Mouse (Mus musculus) brown adipose tissue, adult 24 weeks (tissue): ENCODE results near the gene Mapk1. TPM values are rescaled to one million over a fixed set of nuclear protein-coding genes. Genes with fewer than 3 reads are reported as not detected.

Experiments used
- H3K27ac ChIP-seq: fragments of 200-500 bp; replicated peaks from 2 replicates; pipeline ENCODE4 v1.5.1; 2012; ENCODE audit warnings: low read depth, mild to moderate bottlenecking, low read length
- H3K4me1 ChIP-seq: fragments of 200-500 bp; 2 replicates; pipeline ENCODE4 v1.6.1; 2012; ENCODE audit warnings: low read length, mixed read lengths; ENCODE audit not compliant: control insufficient read depth, insufficient read depth, insufficient read length
- H3K4me3 ChIP-seq: fragments of 200-500 bp; 2 replicates; pipeline ENCODE4 v1.5.1; 2012; ENCODE audit warnings: low read depth, mild to moderate bottlenecking, low read length, moderate library complexity; ENCODE audit not compliant: insufficient read depth
- polyA plus RNA-seq: library from polyadenylated mRNA; stranded (reverse); fragments of >200 nt; gene quantifications from 2 replicates; pipeline ENCODE4 v1.2.4, GENCODE M21; 2012; ENCODE audit not compliant: missing spikeins, insufficient read depth, insufficient read length

The Mapk1 gene
- polyA plus RNA-seq, 1 experiment = 81.1 TPM

- Histone ChIP-seq H3K27ac (no peak overlapping the region), H3K4me1 (no peaks in the 10 kb centered on the region), H3K4me3 (no peak overlapping the region)
Measured at GRCm38 (mm10) chr16:17086669-17087193, 103.5 kb downstream of the Mapk1 start.

GRCm38 (mm10) chr16:17088346-17088745 is 105.2 kb downstream of the Mapk1 start:
- no peaks in the 10 kb centered on the region for H3K4me1 ChIP-seq
- H3K27ac ChIP-seq = no peak overlapping the region
- no peak overlapping the region for H3K4me3 ChIP-seq

- Histone ChIP-seq H3K4me1 (no peaks in the 10 kb centered on the region), H3K27ac (no peak overlapping the region), H3K4me3 (no peak overlapping the region)
Measured at GRCm38 (mm10) chr16:17096938-17097337, 113.8 kb downstream of the Mapk1 start.

Other genes starting within 250 kb of the Mapk1 start
- not detected in 2 replicates for gene Spag6l, start 153.9 kb upstream of the Mapk1 start, polyA plus RNA-seq
- gene Igll1, start 119.4 kb upstream of the Mapk1 start, polyA plus RNA-seq = not detected in 2 replicates
- gene Top3b, start 112.6 kb upstream of the Mapk1 start, polyA plus RNA-seq = 22.0 and 30.5 TPM in 2 replicates
- 2.9 TPM in 1 of 2 replicates, not detected in the other for gene Vpreb1, start 112.5 kb upstream of the Mapk1 start, polyA plus RNA-seq
- gene Ppm1f, start 86.9 kb upstream of the Mapk1 start, polyA plus RNA-seq = 10.7 and 12.8 TPM in 2 replicates
- gene Ypel1, start 86.3 kb downstream of the Mapk1 start, polyA plus RNA-seq = 1.0 and 3.8 TPM in 2 replicates
- 48.5 and 51.7 TPM in 2 replicates for gene Ppil2, start 127.9 kb downstream of the Mapk1 start, polyA plus RNA-seq
- gene 2610318N02Rik, start 141.8 kb downstream of the Mapk1 start, polyA plus RNA-seq = not detected in 2 replicates
- gene Sdf2l1, start 149.0 kb downstream of the Mapk1 start, polyA plus RNA-seq = 4.7 and 4.8 TPM in 2 replicates
- not detected in 2 replicates for gene Ydjc, start 161.2 kb downstream of the Mapk1 start, polyA plus RNA-seq
- gene Ccdc116, start 163.8 kb downstream of the Mapk1 start, polyA plus RNA-seq = not detected in 2 replicates
- gene Ube2l3, start 219.3 kb downstream of the Mapk1 start, polyA plus RNA-seq = 142 and 156 TPM in 2 replicates
- not detected in 2 replicates for gene Rimbp3, start 225.2 kb downstream of the Mapk1 start, polyA plus RNA-seq